Mouse (Mus musculus): ENCODE measurements around the gene Angptl7. TPM values are rescaled to one million over a fixed set of nuclear protein-coding genes. Genes with fewer than 3 reads are reported as not detected.

Gene Angptl7
- under 1 TPM; 0.27 to 0.36 TPM for total RNA-seq (2021)
- long read RNA-seq = 0 reads

GRCm38 (mm10) chr4:148500410-148500867 is at the start of gene Angptl7:
Angptl7 (minus strand) TSS chr4:148500460.
- no peak for DNase-seq (ENCODE audit: low spot score in 2 of 2)

- no peak for DNase-seq (ENCODE audit: low spot score in 2 of 2)
These were observed 48.8 kb upstream of the Angptl7 start for GRCm38 (mm10) chr4:148549106-148549505.

DNA sequence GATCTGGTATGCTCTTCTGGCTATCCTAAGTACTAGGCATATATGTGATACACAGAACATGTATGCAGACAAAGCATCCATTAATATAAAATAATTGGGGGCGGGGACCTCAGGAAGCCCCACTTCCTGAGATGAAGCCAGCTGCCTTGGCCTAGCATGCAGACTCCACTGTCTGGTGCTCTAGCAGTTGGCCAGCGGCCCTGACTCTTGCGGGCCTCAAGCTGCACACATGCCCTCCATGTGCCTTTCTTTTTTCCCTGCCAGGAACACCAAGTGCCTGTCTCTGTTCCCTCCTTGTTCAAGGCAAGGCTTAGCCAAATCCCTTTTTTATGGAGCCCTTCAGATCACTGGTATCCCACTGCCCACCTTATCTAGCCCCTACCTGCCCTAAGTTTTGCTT is 35.6 kb upstream of the Angptl7 start:
- DNase-seq (ENCODE audit: low spot score in 2 of 2) = peak in 1 of 2 experiments; percentile 21

- peak in 1 of 2 experiments; percentile 33 for DNase-seq (ENCODE audit: low spot score in 2 of 2)
These were observed 33.5 kb upstream of the Angptl7 start for GRCm38 (mm10) chr4:148533613-148534328.

GRCm38 (mm10) chr4:148532516-148532915 is 32.3 kb upstream of the Angptl7 start:
- no peak for DNase-seq (ENCODE audit: low spot score in 2 of 2)

GRCm38 (mm10) chr4:148531341-148531740 is 31.1 kb upstream of the Angptl7 start:
- no peak for DNase-seq (ENCODE audit: low spot score in 2 of 2)

- no peak for DNase-seq (ENCODE audit: low spot score in 2 of 2)
These were observed 30.5 kb upstream of the Angptl7 start for GRCm38 (mm10) chr4:148530778-148531177.

- DNase-seq (ENCODE audit: low spot score in 2 of 2) = no peak
These were observed 30.1 kb upstream of the Angptl7 start for GRCm38 (mm10) chr4:148530351-148530750.

GRCm38 (mm10) chr4:148527158-148527910 is 27.1 kb upstream of the Angptl7 start:
- DNase-seq (ENCODE audit: low spot score in 2 of 2) = no peak

DNA sequence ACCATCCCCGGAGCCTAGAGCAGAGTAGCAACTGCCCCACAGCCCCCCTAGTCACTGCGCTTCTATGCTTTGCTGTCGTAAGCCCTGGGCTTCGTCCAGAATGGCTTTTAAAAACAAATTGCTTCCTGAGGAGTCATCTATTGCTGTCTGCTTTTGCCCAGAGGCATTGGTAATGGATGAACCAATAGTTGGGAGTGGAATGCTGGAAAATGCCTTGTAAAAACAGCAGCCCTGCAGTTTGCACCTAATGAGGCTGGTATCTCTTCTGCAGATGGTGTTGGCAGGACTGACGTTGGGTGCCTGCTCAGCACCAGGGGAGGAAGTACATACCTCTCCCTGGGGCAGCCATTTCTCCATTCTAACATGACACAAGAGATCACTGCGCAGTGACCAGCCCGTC is 23.3 kb upstream of the Angptl7 start:
- DNase-seq (ENCODE audit: low spot score in 2 of 2) = no peak

DNA sequence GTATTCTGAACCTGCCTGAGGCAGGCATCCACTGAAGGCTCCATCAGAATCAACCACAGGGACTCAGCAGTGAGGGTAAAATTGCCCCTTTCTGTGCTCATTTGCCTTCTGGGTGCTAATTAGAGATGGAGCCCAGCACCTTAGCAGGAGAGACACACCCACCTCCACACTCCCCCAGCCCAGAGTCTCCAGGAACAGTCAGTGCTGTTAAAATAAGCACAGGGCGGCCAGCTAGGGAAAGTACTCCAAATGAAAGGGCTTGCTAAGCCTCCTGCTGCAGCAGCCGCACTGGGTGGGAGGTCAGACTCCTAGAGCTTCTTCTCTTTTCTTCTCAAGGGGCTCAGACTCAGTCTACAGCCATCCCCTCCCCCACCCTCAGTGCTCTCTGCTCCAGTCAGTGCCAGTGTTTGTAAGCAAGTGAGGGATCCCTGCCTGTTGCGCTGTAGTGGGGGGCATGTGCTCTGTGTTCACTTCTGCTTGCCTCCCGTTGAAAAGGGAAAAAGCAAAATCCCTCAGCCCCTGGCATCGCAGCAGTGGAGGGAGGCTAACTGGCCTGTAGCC is 18.1 kb upstream of the Angptl7 start:
- no peak for DNase-seq (ENCODE audit: low spot score in 2 of 2)

DNA sequence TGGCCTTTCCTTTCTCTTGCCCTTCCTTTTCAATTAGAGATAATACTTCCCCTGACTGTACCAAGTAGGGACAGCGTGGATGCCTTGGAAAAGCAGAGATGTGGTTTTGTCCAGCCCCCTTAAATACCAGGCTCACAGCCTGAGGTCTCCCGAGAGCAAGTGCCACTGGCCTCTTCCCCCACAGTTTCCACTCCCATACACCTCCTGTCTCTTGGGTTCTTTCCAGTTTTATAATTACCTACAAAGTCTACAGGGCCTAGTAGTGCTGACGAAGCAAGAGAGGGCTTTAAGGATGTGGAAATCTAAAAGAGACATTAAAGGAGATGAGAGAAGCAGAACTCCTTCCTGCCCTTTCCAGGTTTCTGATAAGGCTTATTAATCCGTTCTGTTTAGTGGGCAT is 17.5 kb upstream of the Angptl7 start:
- DNase-seq (ENCODE audit: low spot score in 2 of 2) = no peak

DNA sequence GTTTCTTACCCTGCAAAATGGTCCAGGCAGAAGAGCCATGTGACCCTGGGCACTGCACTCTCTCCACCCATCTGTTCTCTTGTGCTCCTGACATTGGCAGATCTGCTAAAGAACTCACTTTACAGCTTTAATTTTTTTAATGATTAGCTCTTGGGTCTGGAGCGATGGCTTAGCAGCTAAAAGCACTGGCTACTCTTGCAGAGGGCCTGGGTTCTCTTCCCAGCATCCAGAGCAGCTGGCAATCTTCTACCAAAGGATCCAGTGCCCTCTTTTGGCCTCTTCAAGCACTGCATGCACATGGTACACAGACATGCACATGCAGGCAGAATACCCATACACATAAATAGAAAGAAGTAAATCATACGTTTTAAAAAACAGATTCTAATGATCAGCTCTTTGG is 15.1 kb upstream of the Angptl7 start:
- DNase-seq (ENCODE audit: low spot score in 2 of 2) = no peak

- DNase-seq (ENCODE audit: low spot score in 2 of 2) = peak in 1 of 2 experiments; percentile 64
These were observed 12.8 kb upstream of the Angptl7 start for GRCm38 (mm10) chr4:148513021-148513559.

GRCm38 (mm10) chr4:148511334-148511733 is 11.1 kb upstream of the Angptl7 start:
- no peak for DNase-seq (ENCODE audit: low spot score in 2 of 2)

DNA sequence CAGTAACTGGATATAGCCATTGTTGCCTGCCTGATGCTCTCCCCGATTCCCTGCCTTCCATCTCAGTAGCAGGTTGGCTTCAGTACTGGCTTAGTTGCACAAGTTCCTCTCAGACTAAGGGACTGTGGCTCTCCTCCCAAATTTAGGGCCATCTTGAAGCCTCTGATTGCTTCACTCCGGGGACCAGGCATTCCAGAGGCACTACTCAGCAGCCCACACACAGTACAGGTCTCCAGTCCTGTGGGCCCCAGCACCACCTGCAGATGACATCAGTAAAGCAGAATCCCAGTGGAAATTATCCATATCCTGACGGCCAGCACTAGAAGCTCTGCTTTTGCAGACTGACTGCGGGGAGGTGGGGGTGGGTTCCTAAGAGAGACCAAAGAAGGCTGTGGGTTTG is 10.4 kb upstream of the Angptl7 start:
- DNase-seq (ENCODE audit: low spot score in 2 of 2) = no peak

- DNase-seq (ENCODE audit: low spot score in 2 of 2) = peak in 1 of 2 experiments; percentile 70
These were observed 9.3 kb upstream of the Angptl7 start for GRCm38 (mm10) chr4:148509450-148510084.

DNA sequence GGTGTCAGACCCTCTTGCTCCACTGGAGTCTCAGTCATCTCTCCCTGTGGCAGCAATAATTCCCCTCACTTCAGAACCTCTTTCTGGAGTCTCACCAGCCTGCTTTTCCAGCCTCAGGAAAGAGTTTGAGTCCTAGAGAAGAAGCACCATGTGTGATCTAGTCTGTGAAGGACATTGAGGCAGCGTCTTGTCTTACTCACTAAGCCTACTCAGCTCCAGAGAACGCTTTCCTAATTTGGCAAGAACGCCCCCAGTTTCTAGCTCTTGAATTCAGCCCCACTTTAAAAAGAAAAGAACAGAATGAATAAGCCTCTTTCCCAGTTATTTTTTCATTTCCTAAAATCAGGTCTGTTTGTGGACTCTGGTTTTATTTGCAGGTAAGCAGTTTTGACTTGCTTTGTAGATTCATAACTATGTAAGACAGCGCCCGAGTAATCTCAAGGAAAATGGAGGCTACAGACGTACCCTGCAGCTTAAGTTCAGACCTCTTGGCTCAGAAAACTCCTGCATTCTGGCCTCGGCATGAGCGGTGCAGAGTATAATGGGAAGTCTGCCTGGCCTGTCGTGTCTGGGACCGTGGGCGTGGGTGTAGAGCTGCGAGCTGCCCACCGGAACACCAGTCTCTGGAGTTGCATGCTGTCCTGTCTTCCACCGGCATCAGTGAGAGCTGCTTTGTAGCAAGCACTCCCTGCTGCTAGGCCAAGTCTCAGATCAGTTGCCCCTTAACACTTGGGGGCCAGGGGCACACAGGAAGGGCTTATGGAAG is 8.0 kb upstream of the Angptl7 start:
- DNase-seq (ENCODE audit: low spot score in 2 of 2) = peak in 1 of 2 experiments; percentile 56

- DNase-seq (ENCODE audit: low spot score in 2 of 2) = no peak
These were observed 7.3 kb upstream of the Angptl7 start for GRCm38 (mm10) chr4:148507585-148507984.

- peak; percentile 45 to 84 for DNase-seq (ENCODE audit: low spot score in 2 of 2)
These were observed 4.3 kb upstream of the Angptl7 start for GRCm38 (mm10) chr4:148504497-148504959.

All from layer of hippocampus, adult 18-20 months (tissue).